Mouse (Mus musculus) C2C12 (cell line): ENCODE results near the gene Rin1.

Experiments
- CTCF ChIP-seq: IDR thresholded peaks from one replicate; pipeline ENCODE4 v1.5.1; 2011; ENCODE audit not compliant: control insufficient read depth, insufficient read depth, insufficient read length
- MAX ChIP-seq: IDR thresholded peaks from one replicate; pipeline ENCODE4 v1.6.1; 2011; ENCODE audit warnings: mild to moderate bottlenecking, control low read depth
- MYOG ChIP-seq: IDR thresholded peaks from one replicate; pipeline ENCODE4 v1.6.1; 2011; ENCODE audit not compliant: control insufficient read depth, insufficient read length; ENCODE audit errors: extremely low read depth

DNA sequence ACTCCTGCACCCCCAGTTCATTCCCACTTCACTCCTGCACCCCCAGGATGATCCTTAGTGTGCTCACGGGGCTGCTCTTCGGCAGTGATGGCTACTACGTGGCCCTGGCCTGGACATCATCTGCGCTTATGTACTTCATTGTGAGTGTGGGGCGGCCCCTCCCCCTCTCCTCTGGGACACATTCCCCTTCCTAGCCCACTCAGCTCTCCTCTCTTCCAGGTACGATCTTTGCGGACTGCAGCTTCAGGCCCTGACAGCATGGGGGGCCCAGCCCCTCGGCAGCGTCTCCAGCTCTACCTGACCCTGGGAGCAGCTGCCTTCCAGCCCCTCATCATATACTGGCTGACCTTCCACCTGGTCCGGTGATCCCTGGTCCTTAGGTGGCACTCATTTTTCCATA is 41.8 kb downstream of the Rin1 start:
- TF ChIP-seq CTCF = no peak
- no peak for TF ChIP-seq MAX
- no peak for TF ChIP-seq MYOG
